Mouse (Mus musculus): ENCODE results near the gene Gabra4. TPM values are rescaled to one million over a fixed set of nuclear protein-coding genes. Genes with fewer than 3 reads are reported as not detected.
A peak's percentile ranks its signal among the peaks of the same experiment; 100 is the strongest.

Gene Gabra4
- 1.4 and 1.8 TPM in 2 replicates for polyA plus RNA-seq (2015; fragmentation: Nextera tagmentation; extraction: Ambion mirVana)

DNA sequence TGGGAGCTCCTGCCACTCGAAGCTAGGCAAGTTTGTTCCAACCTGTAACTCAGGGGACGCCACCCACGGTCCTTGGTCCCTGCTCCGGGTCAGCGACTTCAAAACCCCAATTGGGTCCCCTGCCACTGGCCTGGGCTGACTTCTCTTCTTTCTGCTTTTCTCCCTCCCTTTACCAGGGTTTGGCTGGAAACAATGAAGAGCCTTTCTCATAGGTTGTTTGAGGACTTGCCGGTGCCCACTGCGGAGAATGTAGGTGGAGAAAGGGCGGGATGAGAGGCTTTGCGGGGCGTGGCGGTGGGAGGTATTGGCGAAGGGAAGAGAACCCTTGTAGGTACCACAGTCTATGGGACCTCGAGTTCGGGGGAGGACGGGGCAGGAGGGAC, at the start of gene Gabra4:
TSS of gene Gabra4 (minus strand) at position 194 of the 383 bp plus-strand sequence.
- Histone ChIP-seq H3K9me3 (ENCODE audit: control insufficient read depth, low read length) (no peaks in the 10 kb centered on the region), H3K27ac (ENCODE audit: low read length) (no peak within 1 kb of the TSS; the same call in 1 of the 2 replicates)

DNA sequence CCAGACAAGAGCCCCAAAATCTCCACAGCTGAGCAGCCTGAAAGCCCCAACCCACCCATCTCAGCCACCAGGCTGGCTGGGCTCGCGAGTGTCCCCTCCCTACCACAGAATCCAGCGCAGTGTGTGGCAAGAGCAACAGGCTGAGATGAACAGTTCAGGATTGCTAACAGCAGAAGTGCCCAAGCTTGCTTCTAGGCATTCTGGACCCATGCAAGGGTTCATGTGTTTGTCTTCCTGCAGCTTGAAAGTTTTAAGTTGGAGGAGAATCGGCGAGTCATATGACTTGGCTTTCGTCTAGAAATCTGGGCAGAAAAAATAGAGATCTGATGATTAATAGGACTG, 43.1 kb upstream of the Gabra4 start:
- peak; percentile 68 for ATAC-seq (ENCODE audit: low read depth)
- 0% methylated on average over 6 of the region's 6 CpGs for WGBS
- Histone ChIP-seq H3K27me3 (ENCODE audit: control insufficient read depth, insufficient read depth, low read depth, low read length) (peaks cover 12% of the 10 kb centered on the region), H3K4me3 (ENCODE audit: low read length) (peak overlapping the region; percentile 54), H3K27ac (ENCODE audit: low read length) (no peak overlapping the region), H3K9me3 (ENCODE audit: control insufficient read depth, low read length) (no peaks in the 10 kb centered on the region), H3K4me2 (ENCODE audit: low read depth, low read length) (peak overlapping the region; percentile 80), H3K9ac (ENCODE audit: low read length) (peak overlapping the region; percentile 57), H3K4me1 (replicated peaks; ENCODE audit: control insufficient read depth, insufficient read depth, low read length) (peaks cover 5% of the 10 kb centered on the region; the same call in 1 of the 2 replicates), H3K36me3 (ENCODE audit: control insufficient read depth, insufficient read depth, low read length) (no peaks in the 10 kb centered on the region)

More for the DNA sequence above, at the start of gene Gabra4:
- peak; percentile 66 for ATAC-seq (ENCODE audit: low read depth)
- Histone ChIP-seq H3K9ac (ENCODE audit: low read length) (peak within 1 kb of the TSS; percentile 38), H3K4me2 (ENCODE audit: low read depth, low read length) (peak within 1 kb of the TSS; percentile 97), H3K4me3 (ENCODE audit: low read length) (peak within 1 kb of the TSS; percentile 60), H3K36me3 (ENCODE audit: control insufficient read depth, insufficient read depth, low read length) (no peaks in the 10 kb centered on the region), H3K27me3 (ENCODE audit: control insufficient read depth, insufficient read depth, low read depth, low read length) (peaks cover 17% of the 10 kb centered on the region), H3K4me1 (replicated peaks; ENCODE audit: control insufficient read depth, insufficient read depth, low read length) (no peaks in the 10 kb centered on the region)
- WGBS: 1% methylated on average over 15 of the region's 15 CpGs

DNA sequence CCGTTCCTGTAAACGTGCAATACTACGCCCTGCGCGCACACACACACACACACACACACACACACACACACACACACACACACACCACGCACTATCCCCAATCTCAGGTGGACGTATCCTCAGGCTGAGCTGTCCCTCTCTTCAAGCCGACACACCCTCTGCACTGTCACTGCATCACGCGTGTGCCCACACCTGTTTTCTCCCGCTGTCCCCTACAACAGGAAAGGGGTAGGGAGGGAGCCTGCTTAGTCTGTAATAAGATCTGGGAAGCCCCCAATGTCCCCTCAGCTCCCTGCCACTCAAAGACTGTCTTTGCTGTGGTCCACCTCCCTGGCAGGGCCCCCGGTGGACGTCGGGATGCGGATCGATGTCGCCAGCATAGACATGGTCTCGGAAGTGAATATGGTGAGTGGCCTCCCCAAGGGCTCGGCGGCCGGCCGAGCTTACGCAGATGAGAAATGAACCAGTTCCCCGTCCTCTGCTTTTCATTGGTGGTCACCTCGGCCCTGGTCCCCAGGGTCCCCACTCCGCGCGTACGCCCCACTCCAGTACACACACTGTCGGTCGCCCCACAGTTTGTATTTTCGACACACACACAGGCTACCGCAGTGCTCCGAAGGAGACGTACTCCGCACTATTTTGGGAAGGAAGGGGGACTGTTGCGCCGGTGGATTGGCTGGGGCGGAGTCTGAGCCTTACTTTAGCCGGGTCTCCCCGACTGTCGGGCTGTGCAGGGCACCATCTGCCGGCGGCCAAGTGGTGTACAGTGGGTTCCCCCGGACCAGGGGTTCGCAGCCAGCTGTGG, 42.6 kb upstream of the Gabra4 start:
- Histone ChIP-seq H3K4me1 (replicated peaks; ENCODE audit: control insufficient read depth, insufficient read depth, low read length) (peaks cover 5% of the 10 kb centered on the region; the same call in 1 of the 2 replicates), H3K9me3 (ENCODE audit: control insufficient read depth, low read length) (no peaks in the 10 kb centered on the region), H3K36me3 (ENCODE audit: control insufficient read depth, insufficient read depth, low read length) (no peaks in the 10 kb centered on the region), H3K9ac (ENCODE audit: low read length) (peak overlapping the region; percentile 57), H3K27me3 (ENCODE audit: control insufficient read depth, insufficient read depth, low read depth, low read length) (peaks cover 12% of the 10 kb centered on the region), H3K27ac (ENCODE audit: low read length) (no peak overlapping the region), H3K4me2 (ENCODE audit: low read depth, low read length) (peak overlapping the region; percentile 80), H3K4me3 (ENCODE audit: low read length) (peak overlapping the region; percentile 54)
- ATAC-seq (ENCODE audit: low read depth): peak; percentile 92
- WGBS: under 1% methylated on average over 46 of the region's 46 CpGs

DNA sequence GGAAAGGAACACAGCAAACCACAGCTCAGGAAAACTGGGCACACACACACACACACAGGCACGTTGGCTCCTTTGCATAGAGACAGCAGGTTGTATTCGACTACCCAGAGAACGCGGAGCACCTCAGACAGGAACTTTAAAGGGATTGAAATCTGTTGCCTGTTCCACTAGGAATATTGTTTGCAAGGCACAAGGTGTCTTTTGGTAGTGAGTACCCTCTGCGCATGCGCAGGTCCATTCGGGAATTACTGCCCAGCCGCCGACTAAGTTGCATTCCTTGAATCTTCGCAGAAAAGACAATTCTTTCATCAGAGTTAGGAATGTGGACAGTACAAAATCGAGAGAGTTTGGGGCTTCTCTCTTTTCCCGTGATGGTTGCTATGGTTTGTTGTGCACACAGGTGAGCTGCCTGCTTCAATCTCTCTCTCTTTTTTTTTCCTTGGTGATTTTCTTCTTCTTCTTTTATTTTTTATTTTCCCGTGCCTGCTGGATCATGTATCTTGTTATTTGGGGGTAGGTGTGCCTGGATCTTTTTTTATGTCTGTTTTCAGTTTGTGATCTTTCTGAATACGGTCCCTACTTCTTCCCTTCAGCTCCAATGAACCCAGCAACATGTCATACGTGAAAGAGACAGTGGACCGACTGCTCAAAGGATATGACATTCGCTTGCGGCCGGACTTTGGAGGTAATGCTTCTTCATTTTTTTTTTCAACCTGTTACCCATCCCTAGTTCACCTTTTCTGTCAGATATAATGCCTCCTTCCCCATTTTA, 41.8 kb upstream of the Gabra4 start:
- H3K27ac ChIP-seq (ENCODE audit: low read length): no peak overlapping the region
- peaks cover 12% of the 10 kb centered on the region for H3K27me3 ChIP-seq (ENCODE audit: control insufficient read depth, insufficient read depth, low read depth, low read length)
- no peaks in the 10 kb centered on the region for H3K36me3 ChIP-seq (ENCODE audit: control insufficient read depth, insufficient read depth, low read length)
- peaks cover 5% of the 10 kb centered on the region; the same call in 1 of the 2 replicates for H3K4me1 ChIP-seq (replicated peaks; ENCODE audit: control insufficient read depth, insufficient read depth, low read length)
- 1% methylated on average over 19 of the region's 19 CpGs for WGBS
- H3K4me2 ChIP-seq (ENCODE audit: low read depth, low read length): peak overlapping the region; percentile 80
- no peaks in the 10 kb centered on the region for H3K9me3 ChIP-seq (ENCODE audit: control insufficient read depth, low read length)
- H3K9ac ChIP-seq (ENCODE audit: low read length): no peak overlapping the region
- no peak for ATAC-seq (ENCODE audit: low read depth)
- H3K4me3 ChIP-seq (ENCODE audit: low read length): peak overlapping the region; percentile 54

DNA sequence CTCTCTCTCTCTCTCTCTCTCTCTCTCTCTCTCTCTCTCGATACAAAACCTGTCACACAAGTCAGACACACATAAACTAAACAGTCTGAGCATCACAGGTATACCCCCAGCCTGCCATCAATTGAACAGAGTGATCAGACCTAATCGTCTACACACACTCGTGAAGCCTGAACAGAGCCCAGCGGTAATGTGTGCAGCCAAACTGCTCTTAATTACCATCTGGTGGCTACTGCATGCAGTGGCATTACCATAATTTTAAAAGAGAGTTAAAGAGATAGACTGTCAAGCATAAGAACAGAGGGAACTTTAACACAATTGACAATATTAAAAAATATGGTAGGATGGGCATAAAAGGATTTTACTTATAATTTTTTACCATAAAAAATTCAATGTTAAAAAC, 7.5 kb upstream of the Gabra4 start:
- Histone ChIP-seq H3K27me3 (ENCODE audit: control insufficient read depth, insufficient read depth, low read depth, low read length) (no peaks in the 10 kb centered on the region), H3K27ac (ENCODE audit: low read length) (no peak overlapping the region), H3K4me1 (replicated peaks; ENCODE audit: control insufficient read depth, insufficient read depth, low read length) (no peaks in the 10 kb centered on the region), H3K9ac (ENCODE audit: low read length) (no peak overlapping the region), H3K36me3 (ENCODE audit: control insufficient read depth, insufficient read depth, low read length) (no peaks in the 10 kb centered on the region), H3K4me2 (ENCODE audit: low read depth, low read length) (no peak overlapping the region), H3K9me3 (ENCODE audit: control insufficient read depth, low read length) (no peaks in the 10 kb centered on the region), H3K4me3 (ENCODE audit: low read length) (no peak overlapping the region)
- WGBS: 41% methylated on average over 4 of the region's 4 CpGs
- ATAC-seq (ENCODE audit: low read depth): no peak

- under 1% methylated on average over 43 of the region's 49 CpGs for WGBS
- peak within 1 kb of the TSS; percentile 38 for H3K9ac ChIP-seq (ENCODE audit: low read length)
- H3K9me3 ChIP-seq (ENCODE audit: control insufficient read depth, low read length): no peaks in the 10 kb centered on the region
These were observed 510 bp downstream of the Gabra4 start, which contains the start of gene Gabrb1 for GRCm38 (mm10) chr5:71657482-71658114. Gabrb1 (plus strand) TSS chr5:71658113.

DNA sequence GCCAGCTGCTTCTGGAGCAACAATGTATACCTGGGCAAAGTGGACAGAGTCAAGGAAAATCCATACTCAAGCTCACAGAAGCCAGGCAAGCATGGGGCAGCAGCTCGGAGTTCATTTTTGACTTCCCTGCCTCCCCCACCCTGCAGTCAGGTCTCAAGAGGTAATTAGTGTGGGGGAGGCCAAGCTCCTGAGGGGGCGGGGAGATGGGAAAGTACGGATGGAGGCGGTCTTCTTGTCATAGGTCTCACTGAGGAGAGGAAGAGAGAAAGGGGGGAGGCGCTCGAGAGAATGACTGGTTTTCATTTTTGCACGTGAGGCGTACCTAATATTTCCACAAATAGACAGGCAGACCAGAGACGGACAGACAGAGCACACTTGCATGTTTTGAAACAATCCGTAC, 1.3 kb downstream of the Gabra4 start:
- no peaks in the 10 kb centered on the region for H3K36me3 ChIP-seq (ENCODE audit: control insufficient read depth, insufficient read depth, low read length)
- H3K4me2 ChIP-seq (ENCODE audit: low read depth, low read length): peak overlapping the region; percentile 97
- no peaks in the 10 kb centered on the region for H3K4me1 ChIP-seq (replicated peaks; ENCODE audit: control insufficient read depth, insufficient read depth, low read length)
- ATAC-seq (ENCODE audit: low read depth): no peak
- no peaks in the 10 kb centered on the region for H3K9me3 ChIP-seq (ENCODE audit: control insufficient read depth, low read length)
- peak overlapping the region; percentile 60; the same call in 1 of the 2 replicates for H3K4me3 ChIP-seq (ENCODE audit: low read length)
- WGBS: 3% methylated on average over 10 of the region's 10 CpGs
- H3K27me3 ChIP-seq (ENCODE audit: control insufficient read depth, insufficient read depth, low read depth, low read length): peaks cover 17% of the 10 kb centered on the region
- H3K9ac ChIP-seq (ENCODE audit: low read length): no peak overlapping the region
- no peak overlapping the region for H3K27ac ChIP-seq (ENCODE audit: low read length)

More at GRCm38 (mm10) chr5:71657482-71658114, 510 bp downstream of the Gabra4 start, which contains the start of gene Gabrb1:
- Histone ChIP-seq H3K27me3 (ENCODE audit: control insufficient read depth, insufficient read depth, low read depth, low read length) (peaks cover 17% of the 10 kb centered on the region), H3K36me3 (ENCODE audit: control insufficient read depth, insufficient read depth, low read length) (no peaks in the 10 kb centered on the region), H3K4me3 (ENCODE audit: low read length) (peak within 1 kb of the TSS; percentile 60), H3K4me2 (ENCODE audit: low read depth, low read length) (peak within 1 kb of the TSS; percentile 97), H3K27ac (ENCODE audit: low read length) (no peak within 1 kb of the TSS; the same call in 1 of the 2 replicates), H3K4me1 (replicated peaks; ENCODE audit: control insufficient read depth, insufficient read depth, low read length) (no peaks in the 10 kb centered on the region)
- ATAC-seq (ENCODE audit: low read depth): peak; percentile 92

DNA sequence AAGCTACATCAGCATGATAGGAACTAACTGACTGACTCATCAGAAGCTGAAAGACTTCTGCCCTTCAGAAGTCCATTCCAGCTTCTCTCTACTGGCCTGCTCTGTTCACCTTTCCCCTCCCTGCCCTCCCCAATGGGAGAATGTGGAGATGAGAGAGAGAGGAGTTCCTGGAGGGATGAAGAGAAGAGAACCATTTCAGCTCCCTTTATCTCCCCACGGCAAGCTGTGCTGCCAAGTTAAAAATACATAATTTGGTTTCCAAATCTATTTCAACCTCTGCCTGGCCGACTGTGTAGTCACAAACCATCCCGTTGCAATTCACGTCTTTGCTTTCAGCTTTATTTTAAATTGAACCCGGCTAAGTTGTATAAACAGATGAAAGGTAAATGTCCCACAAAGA, 4.1 kb downstream of the Gabra4 start:
- peaks cover 17% of the 10 kb centered on the region for H3K27me3 ChIP-seq (ENCODE audit: control insufficient read depth, insufficient read depth, low read depth, low read length)
- 76% methylated on average over 5 of the region's 5 CpGs for WGBS
- ATAC-seq (ENCODE audit: low read depth): no peak
- H3K4me2 ChIP-seq (ENCODE audit: low read depth, low read length): no peak overlapping the region
- H3K9me3 ChIP-seq (ENCODE audit: control insufficient read depth, low read length): no peaks in the 10 kb centered on the region
- H3K9ac ChIP-seq (ENCODE audit: low read length): no peak overlapping the region
- H3K27ac ChIP-seq (ENCODE audit: low read length): no peak overlapping the region
- H3K4me1 ChIP-seq (replicated peaks; ENCODE audit: control insufficient read depth, insufficient read depth, low read length): no peaks in the 10 kb centered on the region
- no peak overlapping the region for H3K4me3 ChIP-seq (ENCODE audit: low read length)
- H3K36me3 ChIP-seq (ENCODE audit: control insufficient read depth, insufficient read depth, low read length): no peaks in the 10 kb centered on the region

- Histone ChIP-seq H3K4me1 (replicated peaks; ENCODE audit: control insufficient read depth, insufficient read depth, low read length) (no peaks in the 10 kb centered on the region), H3K27me3 (ENCODE audit: control insufficient read depth, insufficient read depth, low read depth, low read length) (no peaks in the 10 kb centered on the region), H3K4me2 (ENCODE audit: low read depth, low read length) (no peak overlapping the region), H3K4me3 (ENCODE audit: low read length) (no peak overlapping the region), H3K9me3 (ENCODE audit: control insufficient read depth, low read length) (no peaks in the 10 kb centered on the region), H3K9ac (ENCODE audit: low read length) (no peak overlapping the region), H3K27ac (ENCODE audit: low read length) (no peak overlapping the region), H3K36me3 (ENCODE audit: control insufficient read depth, insufficient read depth, low read length) (no peaks in the 10 kb centered on the region)
- ATAC-seq (ENCODE audit: low read depth): no peak
- WGBS: 83% methylated on average over 2 of the region's 2 CpGs
These were observed 10.0 kb downstream of the Gabra4 start for GRCm38 (mm10) chr5:71648108-71648507.
